In the genomic region with DNA sequence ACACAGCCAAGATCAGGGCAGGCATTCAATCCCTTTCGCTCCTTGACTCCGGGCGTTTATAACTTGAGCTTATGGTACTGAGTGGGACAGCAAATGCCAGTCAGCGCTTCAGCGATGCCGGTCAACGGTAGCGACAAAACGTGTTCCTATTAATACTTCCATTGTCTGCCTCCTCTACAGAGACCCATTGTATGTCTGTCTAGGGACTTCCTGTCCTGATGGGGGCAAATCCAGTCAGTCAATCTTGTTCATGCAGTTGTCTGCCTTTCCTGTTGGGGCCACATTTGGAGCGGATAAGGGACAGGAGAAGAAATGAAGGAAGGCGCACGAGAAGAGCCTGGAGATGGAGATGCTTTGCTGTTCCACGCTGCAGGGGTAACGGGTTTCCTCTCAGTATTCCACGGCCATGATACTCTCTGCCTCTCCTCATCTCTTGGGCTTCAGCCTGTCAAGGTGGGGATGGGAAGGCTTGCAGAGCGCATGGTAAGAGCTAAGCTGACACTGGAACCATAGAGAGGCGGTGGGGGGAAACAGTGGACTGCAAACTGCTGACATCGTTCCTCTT, we compare ENCODE assay signal across 9 mouse cellular contexts. TPM values are rescaled to one million over a fixed set of nuclear protein-coding genes. Genes with fewer than 3 reads are reported as not detected.
A peak's percentile ranks its signal among the peaks of the same experiment; 100 is the strongest.
DNase-seq lines count a peak whose midpoint lies in the region; ATAC-seq and TF ChIP-seq lines count a peak whose summit lies in the region.
"Had no signal": no experiment of that assay in that cellular context is flagged by ENCODE, and none has a peak within 500 bp of the region (broad histone marks: within the 10 kb centered on the region; RNA-seq: fewer than 3 reads in every experiment).

No protein-coding gene starts in this region.

- H3K27ac ChIP-seq in kidney, adult 2 months (ENCODE audit: insufficient read depth, low read depth, low read length) = peak overlapping the region; percentile 71
- peak overlapping the region; percentile 94 for H3K27ac ChIP-seq in embryonic facial prominence, embryonic 13.5 days
- peak overlapping the region; percentile 79 for H3K27ac ChIP-seq in intestine, embryonic 16.5 days (ENCODE audit: low read length)
- H3K27ac ChIP-seq in midbrain, postnatal 0 days (ENCODE audit: low read depth, low read length) = no peak overlapping the region; the same call in 1 of the 2 replicates

- whole genome bisulfite sequencing in kidney, adult 2 months = 27% methylated on average over 18 of the region's 18 CpGs
- WGBS in embryonic facial prominence, embryonic 13.5 days = 16% methylated on average over 18 of the region's 18 CpGs
- WGBS in intestine, embryonic 16.5 days = 33% methylated on average over 18 of the region's 18 CpGs
- WGBS in midbrain, postnatal 0 days = 29% methylated on average over 18 of the region's 18 CpGs

- H3K4me2 ChIP-seq in embryonic facial prominence, embryonic 13.5 days = peak overlapping the region; percentile 58
- H3K4me2 ChIP-seq in intestine, embryonic 16.5 days (ENCODE audit: low read depth, low read length) = peak overlapping the region; percentile 52
- H3K4me2 ChIP-seq in midbrain, postnatal 0 days (ENCODE audit: low read depth, low read length, poor library complexity, severe bottlenecking) = peak overlapping the region; percentile 41

- no peaks in the 10 kb centered on the region for H3K9me3 ChIP-seq in embryonic facial prominence, embryonic 13.5 days
- H3K9me3 ChIP-seq in intestine, embryonic 16.5 days (ENCODE audit: control insufficient read depth, low read length) = no peaks in the 10 kb centered on the region
- H3K9me3 ChIP-seq in midbrain, postnatal 0 days (ENCODE audit: low read length) = no peaks in the 10 kb centered on the region

- no peak for ATAC-seq in embryonic facial prominence, embryonic 13.5 days (ENCODE audit: insufficient number of reproducible peaks, insufficient read depth, low FRiP score, low TSS enrichment, low read depth)
- peak; percentile 9 for ATAC-seq in intestine, embryonic 16.5 days
- no peak for ATAC-seq in midbrain, postnatal 0 days (ENCODE audit: low FRiP score)
- ATAC-seq in erythroid progenitor cell, adult 5-6 weeks (replicated peaks; ENCODE audit: low FRiP score, poor library complexity, severe bottlenecking) = no peak

- H3K9ac ChIP-seq in embryonic facial prominence, embryonic 13.5 days = peak overlapping the region; percentile 58
- H3K9ac ChIP-seq in intestine, embryonic 16.5 days (ENCODE audit: low read depth, low read length) = peak overlapping the region; percentile 47
- peak overlapping the region; percentile 33; the same call in 1 of the 2 replicates for H3K9ac ChIP-seq in midbrain, postnatal 0 days (replicated peaks; ENCODE audit: low read length, poor library complexity, severe bottlenecking)

- no peaks in the 10 kb centered on the region for H3K4me1 ChIP-seq in kidney, adult 2 months (ENCODE audit: control insufficient read depth, insufficient read depth, low read length)
- peaks cover 47% of the 10 kb centered on the region for H3K4me1 ChIP-seq in embryonic facial prominence, embryonic 13.5 days
- peaks cover 33% of the 10 kb centered on the region for H3K4me1 ChIP-seq in intestine, embryonic 16.5 days (ENCODE audit: control insufficient read depth, insufficient read depth, low read length)
- H3K4me1 ChIP-seq in midbrain, postnatal 0 days (ENCODE audit: insufficient read depth, low read length) = peaks cover 8% of the 10 kb centered on the region

- no peak for TF ChIP-seq CTCF in kidney, adult 2 months (conservative IDR thresholded peaks at IDR 0.05; ENCODE audit: insufficient read depth, insufficient read length, low read depth, low read length)
- no peak for TF ChIP-seq CTCF in midbrain, postnatal 0 days (IDR thresholded peaks at IDR 0.05)

- H3K36me3 ChIP-seq in kidney, adult 2 months (ENCODE audit: control insufficient read depth, insufficient read depth, low read length) = no peaks in the 10 kb centered on the region
- H3K36me3 ChIP-seq in embryonic facial prominence, embryonic 13.5 days = no peaks in the 10 kb centered on the region
- no peaks in the 10 kb centered on the region for H3K36me3 ChIP-seq in intestine, embryonic 16.5 days (ENCODE audit: control insufficient read depth, insufficient read depth, low read length)
- H3K36me3 ChIP-seq in midbrain, postnatal 0 days (ENCODE audit: insufficient read depth, low read length) = no peaks in the 10 kb centered on the region

- DNase-seq in kidney, adult 2 months = peak; percentile 43
- DNase-seq in kidney, postnatal 25 days = no peak
- no peak for DNase-seq in midbrain, postnatal 0 days (ENCODE audit: low spot score)
- no peak for DNase-seq in cerebellum, postnatal 14 days
- no peak for DNase-seq in spleen, postnatal 36 days (ENCODE audit: low spot score in 2 of 2)

- no peak for TF ChIP-seq POLR2A in kidney, adult 2 months (IDR thresholded peaks at IDR 0.05; ENCODE audit: low read depth, low read length)

- peak overlapping the region; percentile 42; the same call in 1 of the 2 replicates for H3K4me3 ChIP-seq in kidney, adult 2 months (ENCODE audit: insufficient read depth, low read depth, low read length)
- peak overlapping the region; percentile 25 for H3K4me3 ChIP-seq in embryonic facial prominence, embryonic 13.5 days
- H3K4me3 ChIP-seq in intestine, embryonic 16.5 days (ENCODE audit: low read length) = peak overlapping the region; percentile 25
- peak overlapping the region; percentile 9; the same call in 1 of the 2 replicates for H3K4me3 ChIP-seq in midbrain, postnatal 0 days (ENCODE audit: low read depth, low read length)

- H3K27me3 ChIP-seq in kidney, adult 2 months (replicated peaks; ENCODE audit: control insufficient read depth, insufficient read depth, low read length) = no peaks in the 10 kb centered on the region
- no peaks in the 10 kb centered on the region for H3K27me3 ChIP-seq in embryonic facial prominence, embryonic 13.5 days
- no peaks in the 10 kb centered on the region for H3K27me3 ChIP-seq in intestine, embryonic 16.5 days (replicated peaks; ENCODE audit: control insufficient read depth, insufficient read depth, low read length)
- no peaks in the 10 kb centered on the region for H3K27me3 ChIP-seq in midbrain, postnatal 0 days (ENCODE audit: insufficient read depth, low read length)

RNA-seq across cellular contexts. Expression of a gene that starts 36.2 kb away (rescaled TPM):
- polyA plus RNA-seq in kidney, adult 2 months (2012; rRNA removed) = 18.7 and 20.3 TPM in 2 replicates
- 57.8 and 66.7 TPM in 2 replicates for polyA plus RNA-seq in embryonic facial prominence, embryonic 13.5 days (2015; fragmentation: Nextera tagmentation; extraction: Ambion mirVana)
- polyA plus RNA-seq in intestine, embryonic 16.5 days (2015; fragmentation: Nextera tagmentation; extraction: Ambion mirVana) = 31.5 and 34.0 TPM in 2 replicates
- 360 and 399 TPM in 2 replicates for total RNA-seq in midbrain, postnatal 0 days (2014; rRNA removed)
- polyA plus RNA-seq in midbrain, postnatal 0 days (2015; fragmentation: Nextera tagmentation; extraction: Ambion mirVana) = 96.4 and 96.6 TPM in 2 replicates
- not detected in 2 replicates for total RNA-seq in erythroid progenitor cell, adult 5-6 weeks (2015; ENCODE audit: low replicate concordance)
- not detected in 2 replicates for total RNA-seq in erythroid progenitor cell, adult 5-6 weeks (2017; ENCODE audit: low replicate concordance)

RNA-seq across cellular contexts. Expression of a gene that starts 55.9 kb away (rescaled TPM):
- polyA plus RNA-seq in kidney, adult 2 months (2012; rRNA removed) = not detected in 2 replicates
- not detected in 2 replicates for polyA plus RNA-seq in embryonic facial prominence, embryonic 13.5 days (2015; fragmentation: Nextera tagmentation; extraction: Ambion mirVana)
- 12.5 and 13.4 TPM in 2 replicates for polyA plus RNA-seq in intestine, embryonic 16.5 days (2015; fragmentation: Nextera tagmentation; extraction: Ambion mirVana)
- not detected in 2 replicates for total RNA-seq in midbrain, postnatal 0 days (2014; rRNA removed)
- polyA plus RNA-seq in midbrain, postnatal 0 days (2015; fragmentation: Nextera tagmentation; extraction: Ambion mirVana) = not detected in 2 replicates
- not detected in 2 replicates for total RNA-seq in erythroid progenitor cell, adult 5-6 weeks (2015; ENCODE audit: low replicate concordance)
- total RNA-seq in erythroid progenitor cell, adult 5-6 weeks (2017; ENCODE audit: low replicate concordance) = not detected in 2 replicates
- total RNA-seq: MEL had no signal

Comparison
In these comparisons a context has a peak if more than half of its experiments do, and no peak if none do; other contexts are left out.
1. RNA of a gene that starts 55.9 kb away (polyA plus RNA-seq): 12.5 to 13.4 TPM in intestine, embryonic 16.5 days; not detected in midbrain, postnatal 0 days, not detected in kidney, adult 2 months and not detected in embryonic facial prominence, embryonic 13.5 days; every median in the first group is over 10 times any median in the second.
2. Peak in every context shown above with its lines, with median percentiles within 50 percentile points of each other: H3K4me3 ChIP-seq, H3K4me2 ChIP-seq and H3K9ac ChIP-seq.